Mouse (Mus musculus) CD4-positive, CD25-positive, alpha-beta regulatory T cell, adult 9 weeks (primary cell): ENCODE measurements around the gene Prkar1b. TPM values are rescaled to one million over a fixed set of nuclear protein-coding genes. Genes with fewer than 3 reads are reported as not detected.

Source experiments
- polyA plus RNA-seq: library from polyadenylated mRNA; unstranded; fragments of 100-300 nt; shearing (Covaris generic); gene quantifications from one replicate; pipeline ENCODE4 v1.2.1, GENCODE M21; 2017

Gene Prkar1b
- 2.1 TPM for polyA plus RNA-seq

DNA sequence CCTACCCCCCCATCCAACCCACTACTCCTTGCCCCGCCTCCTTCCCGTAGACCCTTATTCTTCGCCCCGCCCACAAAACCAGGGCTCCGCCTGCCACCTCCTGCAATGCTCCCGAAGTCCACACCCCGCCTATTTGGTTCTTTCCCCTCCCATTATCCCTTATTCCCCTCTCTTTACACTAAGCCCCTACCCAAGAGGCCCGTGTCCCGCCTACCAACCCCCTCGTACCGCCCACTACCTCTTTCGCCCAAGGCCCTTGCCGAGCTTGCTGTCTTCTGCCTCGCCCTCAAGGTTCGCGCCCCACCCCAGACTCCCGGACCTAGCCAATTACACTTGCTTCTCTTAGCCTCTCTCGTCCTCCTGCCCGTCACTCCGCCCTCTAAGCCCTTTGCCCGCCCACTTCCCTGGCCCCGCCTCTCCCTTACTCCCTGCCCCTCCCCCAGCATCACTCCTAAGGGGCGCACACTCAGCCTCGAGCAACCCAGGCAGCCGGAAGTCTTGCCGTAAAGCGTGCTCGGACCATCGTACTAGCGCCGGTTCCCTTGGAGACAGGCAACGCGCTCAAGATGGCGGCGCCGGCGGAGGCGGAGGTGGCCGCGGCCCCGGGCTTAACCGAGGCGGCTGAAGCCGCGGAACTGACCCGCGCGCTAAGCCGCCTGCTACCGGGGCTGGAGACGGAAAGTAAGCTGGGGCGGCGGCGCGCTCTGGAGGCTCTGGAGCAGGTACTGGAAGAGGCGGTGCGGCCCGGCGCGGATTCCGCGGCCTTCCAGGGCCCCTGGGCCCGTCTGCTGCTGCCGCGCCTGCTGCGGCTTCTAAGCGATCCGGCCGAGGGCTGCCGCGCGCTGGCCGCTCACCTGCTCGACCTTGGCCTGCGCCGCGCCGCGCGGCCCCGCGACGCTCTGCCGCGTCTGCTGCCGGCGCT is at the start of gene Prkar1b, which contains the start of gene Dnaaf5:
Gene Prkar1b, minus strand, starts transcription at position 321 of the 922 bp plus-strand sequence.
Gene Dnaaf5, plus strand, starts transcription at position 543 of the 922 bp plus-strand sequence.

DNA sequence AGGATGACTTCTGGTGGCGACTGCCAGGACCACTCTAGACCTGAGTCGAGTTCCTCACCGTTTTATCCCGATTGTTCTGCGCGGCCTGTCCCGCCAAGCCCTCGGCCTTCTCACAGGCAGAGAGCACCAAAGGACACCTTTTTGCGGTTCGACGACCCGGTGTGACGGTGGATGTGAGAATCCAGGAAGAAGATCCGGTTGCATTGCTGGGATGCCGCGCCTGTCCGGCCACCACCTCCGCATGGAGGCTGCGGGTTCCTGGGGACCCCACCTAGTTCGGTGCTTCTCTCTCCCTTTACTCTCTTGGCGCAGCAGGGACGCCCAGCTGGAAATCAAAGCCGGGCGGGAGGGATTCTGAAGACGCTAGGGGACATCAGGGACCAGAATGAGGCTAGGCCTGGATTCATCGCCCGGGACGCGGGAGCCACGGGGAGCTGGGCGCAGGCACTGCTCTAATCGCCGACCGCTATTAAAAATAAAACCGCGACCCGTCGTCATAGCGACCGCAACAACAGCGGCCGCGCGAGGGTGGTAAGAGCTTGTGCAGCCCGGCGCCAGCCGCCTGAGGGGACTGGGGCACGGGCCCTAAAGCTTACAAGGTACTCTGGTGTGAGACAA is 152.5 kb downstream of the Prkar1b start, which contains the start of gene Pdgfa:
Gene Pdgfa, minus strand, starts transcription at position 200 of the 618 bp plus-strand sequence.

Other genes with a start within 250 kb of the Prkar1b start
- not detected for gene Pdgfa, start 152.6 kb downstream of the Prkar1b start, polyA plus RNA-seq
- gene Dnaaf5, start 222 bp upstream of the Prkar1b start, polyA plus RNA-seq = 10.6 TPM
- 60.8 TPM for gene Sun1, start 50.6 kb upstream of the Prkar1b start, polyA plus RNA-seq
- 10.5 TPM for gene Get4, start 102.3 kb upstream of the Prkar1b start, polyA plus RNA-seq
- gene Adap1, start 175.6 kb upstream of the Prkar1b start, polyA plus RNA-seq = 1.7 TPM
- 49.7 TPM for gene Cox19, start 201.4 kb upstream of the Prkar1b start, polyA plus RNA-seq
- gene Cyp2w1, start 202.6 kb upstream of the Prkar1b start, polyA plus RNA-seq = not detected
- gene Gpr146, start 227.7 kb upstream of the Prkar1b start, polyA plus RNA-seq = 9.7 TPM